Mouse (Mus musculus): ENCODE measurements at regions not wholly inside any gene's neighbourhood (a gene's known extent, or its start where the extent isn't known, plus 50 kb on each side); places are given as distances from the start of the nearest gene placed in this dataset.

- H3K4me1 ChIP-seq, result no peaks in the 10 kb centered on the region
- H3K36me3 ChIP-seq (ENCODE audit: poor library complexity, severe bottlenecking), result no peaks in the 10 kb centered on the region
- H3K4me2 ChIP-seq, result no peak overlapping the region
- no peaks in the 10 kb centered on the region for H3K9me3 ChIP-seq (replicated peaks)
- no peak for ATAC-seq
- no peak overlapping the region for H3K9ac ChIP-seq
- no peak overlapping the region for H3K4me3 ChIP-seq
- no peaks in the 10 kb centered on the region for H3K27me3 ChIP-seq
- H3K27ac ChIP-seq, result no peak overlapping the region
Measured at GRCm38 (mm10) chr11:17546286-17546685, 288.9 kb downstream of the C1d start.

GRCm38 (mm10) chr11:17549148-17549547 lies 291.8 kb downstream of the C1d start:
- Histone ChIP-seq H3K4me2 (no peak overlapping the region), H3K9ac (no peak overlapping the region), H3K4me1 (no peaks in the 10 kb centered on the region), H3K9me3 (replicated peaks) (no peaks in the 10 kb centered on the region), H3K27ac (no peak overlapping the region), H3K27me3 (no peaks in the 10 kb centered on the region), H3K36me3 (ENCODE audit: poor library complexity, severe bottlenecking) (no peaks in the 10 kb centered on the region), H3K4me3 (no peak overlapping the region)
- 82% methylated on average over 5 of the region's 5 CpGs for WGBS
- ATAC-seq, result no peak

- no peaks in the 10 kb centered on the region for H3K9me3 ChIP-seq (replicated peaks)
- H3K4me3 ChIP-seq, result no peak overlapping the region
Measured at GRCm38 (mm10) chr11:17555276-17555675, 297.9 kb downstream of the C1d start.

GRCm38 (mm10) chr11:17591780-17592487 lies 334.6 kb downstream of the C1d start:
- Histone ChIP-seq H3K27ac (no peak overlapping the region), H3K9me3 (replicated peaks) (no peaks in the 10 kb centered on the region), H3K36me3 (ENCODE audit: poor library complexity, severe bottlenecking) (no peaks in the 10 kb centered on the region), H3K9ac (no peak overlapping the region), H3K4me2 (no peak overlapping the region), H3K4me3 (no peak overlapping the region), H3K4me1 (no peaks in the 10 kb centered on the region), H3K27me3 (no peaks in the 10 kb centered on the region)
- peak; percentile 36; the same call in 1 of the 2 replicates for ATAC-seq
- 78% methylated on average over 3 of the region's 3 CpGs for WGBS

More at GRCm38 (mm10) chr11:17555276-17555675, 297.9 kb downstream of the C1d start:
- ATAC-seq, result no peak
- Histone ChIP-seq H3K9ac (no peak overlapping the region), H3K27me3 (no peaks in the 10 kb centered on the region), H3K4me1 (no peaks in the 10 kb centered on the region), H3K4me2 (no peak overlapping the region), H3K27ac (no peak overlapping the region), H3K36me3 (ENCODE audit: poor library complexity, severe bottlenecking) (no peaks in the 10 kb centered on the region)
- 64% methylated on average over 3 of the region's 3 CpGs for WGBS

GRCm38 (mm10) chr11:17603726-17604493 lies 346.5 kb downstream of the C1d start:
- 82% methylated on average over 6 of the region's 6 CpGs for WGBS
- no peak overlapping the region for H3K4me2 ChIP-seq
- ATAC-seq, result no peak
- H3K4me3 ChIP-seq, result no peak overlapping the region
- H3K27ac ChIP-seq, result no peak overlapping the region
- H3K4me1 ChIP-seq, result no peaks in the 10 kb centered on the region
- H3K9me3 ChIP-seq (replicated peaks), result no peaks in the 10 kb centered on the region
- H3K27me3 ChIP-seq, result no peaks in the 10 kb centered on the region
- H3K36me3 ChIP-seq (ENCODE audit: poor library complexity, severe bottlenecking), result no peaks in the 10 kb centered on the region
- no peak overlapping the region for H3K9ac ChIP-seq

GRCm38 (mm10) chr11:17620462-17621248 lies 333.0 kb downstream of the Etaa1 start:
- Histone ChIP-seq H3K4me3 (no peak overlapping the region), H3K9ac (no peak overlapping the region), H3K4me1 (no peaks in the 10 kb centered on the region), H3K9me3 (replicated peaks) (no peaks in the 10 kb centered on the region), H3K36me3 (ENCODE audit: poor library complexity, severe bottlenecking) (no peaks in the 10 kb centered on the region), H3K27ac (no peak overlapping the region), H3K4me2 (no peak overlapping the region), H3K27me3 (no peaks in the 10 kb centered on the region)
- 85% methylated on average over 3 of the region's 3 CpGs for WGBS
- no peak for ATAC-seq

GRCm38 (mm10) chr11:17629541-17630171 lies 324.0 kb downstream of the Etaa1 start:
- H3K27me3 ChIP-seq, result no peaks in the 10 kb centered on the region
- no peaks in the 10 kb centered on the region for H3K36me3 ChIP-seq (ENCODE audit: poor library complexity, severe bottlenecking)
- H3K4me3 ChIP-seq, result no peak overlapping the region
- no peak overlapping the region for H3K4me2 ChIP-seq
- H3K9ac ChIP-seq, result no peak overlapping the region
- H3K27ac ChIP-seq, result no peak overlapping the region
- no peaks in the 10 kb centered on the region for H3K4me1 ChIP-seq
- no peaks in the 10 kb centered on the region for H3K9me3 ChIP-seq (replicated peaks)
- 89% methylated on average over 2 of the region's 2 CpGs for WGBS
- no peak for ATAC-seq

- ATAC-seq, result no peak
Measured at GRCm38 (mm10) chr11:17630172-17630553, 323.5 kb downstream of the Etaa1 start.

GRCm38 (mm10) chr11:17637158-17637557 lies 316.5 kb downstream of the Etaa1 start:
- 75% methylated on average over 3 of the region's 3 CpGs for WGBS
- no peaks in the 10 kb centered on the region for H3K4me1 ChIP-seq
- H3K9me3 ChIP-seq (replicated peaks), result no peaks in the 10 kb centered on the region
- no peaks in the 10 kb centered on the region for H3K27me3 ChIP-seq
- no peak for ATAC-seq
- H3K36me3 ChIP-seq (ENCODE audit: poor library complexity, severe bottlenecking), result no peaks in the 10 kb centered on the region
- no peak overlapping the region for H3K4me2 ChIP-seq
- no peak overlapping the region for H3K27ac ChIP-seq
- no peak overlapping the region for H3K9ac ChIP-seq
- H3K4me3 ChIP-seq, result no peak overlapping the region

More at GRCm38 (mm10) chr11:17630172-17630553, 323.5 kb downstream of the Etaa1 start:
- no CpG with 5 or more reads among the region's 1 CpGs for WGBS
- Histone ChIP-seq H3K9ac (no peak overlapping the region), H3K36me3 (ENCODE audit: poor library complexity, severe bottlenecking) (no peaks in the 10 kb centered on the region), H3K9me3 (replicated peaks) (no peaks in the 10 kb centered on the region), H3K27me3 (no peaks in the 10 kb centered on the region), H3K4me2 (no peak overlapping the region), H3K4me3 (no peak overlapping the region), H3K4me1 (no peaks in the 10 kb centered on the region), H3K27ac (no peak overlapping the region)

- ATAC-seq, result no peak
- Histone ChIP-seq H3K9me3 (replicated peaks) (no peaks in the 10 kb centered on the region), H3K27ac (no peak overlapping the region), H3K4me1 (no peaks in the 10 kb centered on the region), H3K9ac (no peak overlapping the region), H3K4me2 (no peak overlapping the region), H3K27me3 (no peaks in the 10 kb centered on the region), H3K36me3 (ENCODE audit: poor library complexity, severe bottlenecking) (no peaks in the 10 kb centered on the region), H3K4me3 (no peak overlapping the region)
- 77% methylated on average over 7 of the region's 7 CpGs for WGBS
Measured at GRCm38 (mm10) chr11:17639922-17640321, 313.8 kb downstream of the Etaa1 start.

GRCm38 (mm10) chr11:17647441-17647840 lies 306.2 kb downstream of the Etaa1 start:
- no peak overlapping the region for H3K27ac ChIP-seq
- no peak overlapping the region for H3K4me3 ChIP-seq
- H3K4me2 ChIP-seq, result no peak overlapping the region
- H3K9ac ChIP-seq, result no peak overlapping the region
- no peaks in the 10 kb centered on the region for H3K9me3 ChIP-seq (replicated peaks)
- H3K36me3 ChIP-seq (ENCODE audit: poor library complexity, severe bottlenecking), result no peaks in the 10 kb centered on the region
- no peaks in the 10 kb centered on the region for H3K27me3 ChIP-seq
- no peaks in the 10 kb centered on the region for H3K4me1 ChIP-seq
- no peak for ATAC-seq
